Mouse (Mus musculus) common myeloid progenitor, adult 5-6 weeks (primary cell): ENCODE measurements at regions not wholly inside any gene's neighbourhood (a gene's known extent, or its start where the extent isn't known, plus 50 kb on each side); places are given as distances from the start of the nearest gene placed in this dataset.

Experiments
- ATAC-seq: replicated peaks from 2 replicates; pipeline ENCODE4 v1.8.0; 2016; ENCODE audit warnings: low read depth, mild to moderate bottlenecking, moderate TSS enrichment, inconsistent platforms; ENCODE audit not compliant: poor library complexity, severe bottlenecking

- ATAC-seq = peak; percentile 99
Observed at GRCm38 (mm10) chr16:78490245-78490644, 86.3 kb downstream of the D16Ertd472e start.

- peak; percentile 60 for ATAC-seq
Observed at GRCm38 (mm10) chr16:78489604-78490003, 86.9 kb downstream of the D16Ertd472e start.

GRCm38 (mm10) chr16:78486531-78486930, 90.0 kb downstream of the D16Ertd472e start:
- ATAC-seq = no peak

- no peak for ATAC-seq
Observed at GRCm38 (mm10) chr16:78484319-78484718, 92.2 kb downstream of the D16Ertd472e start.

- no peak for ATAC-seq
Observed at GRCm38 (mm10) chr16:78481571-78481970, 94.9 kb downstream of the D16Ertd472e start.

GRCm38 (mm10) chr16:78481065-78481464, 95.4 kb downstream of the D16Ertd472e start:
- peak; percentile 42; the same call in 1 of the 2 replicates for ATAC-seq

GRCm38 (mm10) chr16:78480261-78480660, 96.2 kb downstream of the D16Ertd472e start:
- ATAC-seq = peak; percentile 48

- ATAC-seq = peak; percentile 100
Observed at GRCm38 (mm10) chr16:78473456-78473855, 96.5 kb upstream of the Btg3 start.

- ATAC-seq = peak; percentile 86
Observed at GRCm38 (mm10) chr16:78459996-78460395, 83.0 kb upstream of the Btg3 start.

- no peak for ATAC-seq
Observed at GRCm38 (mm10) chr16:78457731-78458151, 80.7 kb upstream of the Btg3 start.

- no peak for ATAC-seq
Observed at GRCm38 (mm10) chr16:78456345-78456744, 79.4 kb upstream of the Btg3 start.

- no peak for ATAC-seq
Observed at GRCm38 (mm10) chr16:78454509-78454908, 77.5 kb upstream of the Btg3 start.

- peak; percentile 94 for ATAC-seq
Observed at GRCm38 (mm10) chr16:78452303-78452702, 75.3 kb upstream of the Btg3 start.

- no peak for ATAC-seq
Observed at GRCm38 (mm10) chr16:78451750-78452149, 74.8 kb upstream of the Btg3 start.

- ATAC-seq = no peak
Observed at GRCm38 (mm10) chr16:78451251-78451650, 74.3 kb upstream of the Btg3 start.

- no peak for ATAC-seq
Observed at GRCm38 (mm10) chr16:78449231-78449630, 72.2 kb upstream of the Btg3 start.

- no peak for ATAC-seq
Observed at GRCm38 (mm10) chr16:78443262-78443661, 66.3 kb upstream of the Btg3 start.

GRCm38 (mm10) chr16:78442830-78443229, 65.8 kb upstream of the Btg3 start:
- ATAC-seq = no peak

- ATAC-seq = no peak
Observed at GRCm38 (mm10) chr16:78441961-78442360, 65.0 kb upstream of the Btg3 start.

GRCm38 (mm10) chr16:78435707-78436106, 58.7 kb upstream of the Btg3 start:
- no peak; the same call in 1 of the 2 replicates for ATAC-seq

- peak; percentile 76 for ATAC-seq
Observed at GRCm38 (mm10) chr16:78427470-78428041, 50.6 kb upstream of the Btg3 start.
